In the genomic region with DNA sequence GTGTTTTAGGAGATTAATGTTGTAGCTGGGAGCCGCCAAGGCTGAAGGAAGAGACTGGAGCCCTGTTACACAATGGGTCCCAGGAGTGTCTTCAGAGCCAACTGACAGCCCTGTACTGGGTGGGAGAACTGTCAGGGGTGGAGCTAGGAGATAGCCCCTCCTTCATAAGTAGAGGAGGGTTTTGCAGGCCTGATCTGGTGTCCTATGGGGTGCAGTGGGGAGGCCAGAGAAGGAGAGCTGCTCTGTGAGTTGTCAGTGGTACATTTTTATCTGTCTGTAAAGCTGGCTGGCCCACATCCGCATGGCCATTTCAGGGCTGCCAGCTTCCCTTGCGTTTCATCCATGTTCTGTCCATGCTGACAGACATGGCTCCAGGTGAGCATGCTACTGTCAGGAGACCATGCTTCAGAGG, we compare ENCODE assay signal across 8 mouse cellular contexts. TPM values are rescaled to one million over a fixed set of nuclear protein-coding genes. Genes with fewer than 3 reads are reported as not detected.
DNase-seq lines count a peak whose midpoint lies in the region; ATAC-seq and TF ChIP-seq lines count a peak whose summit lies in the region.

No protein-coding gene starts in this region.

- TF ChIP-seq POLR2A in MEL (IDR thresholded peaks at IDR 0.05; ENCODE audit: control insufficient read depth in 1 of 2, insufficient read depth in 1 of 2, low read depth in 1 of 2, low read length in 2 of 2, poor library complexity in 1 of 2) = peak in 1 of 2 experiments; percentile 86; a peak in 2 of 4 replicates

- peaks cover 8 to 37% of the 10 kb centered on the region in 2 experiments for H3K4me1 ChIP-seq in MEL (ENCODE audit: control insufficient read depth in 1 of 2, insufficient read depth in 2 of 2, low read length in 2 of 2)
- H3K4me1 ChIP-seq in heart, embryonic 14.5 days (ENCODE audit: control insufficient read depth in 2 of 2, insufficient read depth in 2 of 2, low read length in 2 of 2) = peaks cover 75 to 97% of the 10 kb centered on the region in 2 experiments
- H3K4me1 ChIP-seq in liver, embryonic 16.5 days (ENCODE audit: control insufficient read depth, low read depth, low read length) = peaks cover 72% of the 10 kb centered on the region

- peaks cover 0 to 26% of the 10 kb centered on the region in 2 experiments; a peak in 2 of 4 replicates for H3K36me3 ChIP-seq in MEL (ENCODE audit: control insufficient read depth in 1 of 2, insufficient read depth in 2 of 2, low read length in 2 of 2)
- H3K36me3 ChIP-seq in heart, embryonic 14.5 days (ENCODE audit: control insufficient read depth, insufficient read depth, low read length) = peaks cover 3% of the 10 kb centered on the region; the same call in 1 of the 2 replicates
- H3K36me3 ChIP-seq in liver, embryonic 16.5 days (ENCODE audit: control insufficient read depth, insufficient read depth) = no peaks in the 10 kb centered on the region

- 35% methylated on average over 3 of the region's 3 CpGs for WGBS in heart, embryonic 14.5 days
- WGBS in liver, embryonic 16.5 days (ENCODE audit: insufficient replicate concordance) = 17% methylated on average over 3 of the region's 3 CpGs

- peak; percentile 47 to 52; a peak in 3 of 4 replicates for TF ChIP-seq EP300 in MEL (IDR thresholded peaks at IDR 0.05; ENCODE audit: low read depth in 1 of 2, low read length in 2 of 2)

- intact Hi-C loops in left cerebral cortex, postnatal 25 days (cut with DNase I) = no loop called here

- H3K79me2 ChIP-seq in MEL (ENCODE audit: control insufficient read depth, insufficient read depth, low read length, poor library complexity) = peaks cover 25% of the 10 kb centered on the region

- no peak for TF ChIP-seq CTCF in MEL (IDR thresholded peaks at IDR 0.05 in 2 of 3, conservative IDR thresholded peaks at IDR 0.05 in 1 of 3; ENCODE audit: control insufficient read depth in 1 of 3, insufficient read depth in 1 of 3, low read depth in 2 of 3, low read length in 3 of 3, poor library complexity in 1 of 3, severe bottlenecking in 1 of 3)

- H3K9me3 ChIP-seq in MEL (replicated peaks; ENCODE audit: insufficient read depth, low read length) = no peaks in the 10 kb centered on the region
- H3K9me3 ChIP-seq in heart, embryonic 14.5 days (ENCODE audit: control insufficient read depth, low read length) = no peaks in the 10 kb centered on the region
- H3K9me3 ChIP-seq in liver, embryonic 16.5 days (replicated peaks; ENCODE audit: control insufficient read depth, low read length) = no peaks in the 10 kb centered on the region

- H3K9ac ChIP-seq in MEL (ENCODE audit: control insufficient read depth, low read depth, low read length, poor library complexity, severe bottlenecking) = peak overlapping the region; percentile 63
- H3K9ac ChIP-seq in heart, embryonic 14.5 days (ENCODE audit: low read length) = peak overlapping the region; percentile 18; the same call in 1 of the 2 replicates
- peak overlapping the region; percentile 33 for H3K9ac ChIP-seq in liver, embryonic 16.5 days (ENCODE audit: low read depth, low read length)

- H3K27ac ChIP-seq in MEL (ENCODE audit: control insufficient read depth, low read depth, low read length) = peak overlapping the region; percentile 99
- peak overlapping the region; percentile 35 to 92 for H3K27ac ChIP-seq in heart, embryonic 14.5 days (replicated peaks in 1 of 2; ENCODE audit: control insufficient read depth in 1 of 2, insufficient read depth in 1 of 2, low read depth in 2 of 2, low read length in 2 of 2)
- H3K27ac ChIP-seq in liver, embryonic 16.5 days (ENCODE audit: low read length) = peak overlapping the region; percentile 90

- no peaks in the 10 kb centered on the region for H3K27me3 ChIP-seq in MEL (ENCODE audit: control insufficient read depth in 1 of 2, insufficient read depth in 2 of 2, low read length in 2 of 2)
- no peaks in the 10 kb centered on the region for H3K27me3 ChIP-seq in heart, embryonic 14.5 days (ENCODE audit: control insufficient read depth, insufficient read depth, low read length)
- no peaks in the 10 kb centered on the region for H3K27me3 ChIP-seq in liver, embryonic 16.5 days (ENCODE audit: control insufficient read depth, insufficient read depth, low read depth, low read length)

- no peak for ATAC-seq in CD4-positive, CD25-positive, alpha-beta regulatory T cell, adult 4 months
- peak; percentile 44; the same call in 1 of the 2 replicates for ATAC-seq in heart, embryonic 14.5 days (ENCODE audit: insufficient number of reproducible peaks, insufficient read depth, low FRiP score, low read depth)
- peak; percentile 74 for ATAC-seq in liver, embryonic 16.5 days (ENCODE audit: low read depth)

- H3K4me3 ChIP-seq in MEL (ENCODE audit: control insufficient read depth in 1 of 2, insufficient read depth in 1 of 2, low read depth in 2 of 2, low read length in 2 of 2) = peak overlapping the region; percentile 34 to 70
- no peak overlapping the region for H3K4me3 ChIP-seq in heart, embryonic 14.5 days (ENCODE audit: control insufficient read depth in 1 of 2, insufficient read depth in 1 of 2, low read depth in 1 of 2, low read length in 2 of 2)
- 0 out of 2 replicates have a peak overlapping the region, but pooled peaks have one; percentile 10 for H3K4me3 ChIP-seq in liver, embryonic 16.5 days (ENCODE audit: low read depth, low read length)

- H3K4me2 ChIP-seq in heart, embryonic 14.5 days (ENCODE audit: low read length) = peak overlapping the region; percentile 16; the same call in 1 of the 2 replicates
- peak overlapping the region; percentile 72 for H3K4me2 ChIP-seq in liver, embryonic 16.5 days (ENCODE audit: low read depth, low read length)

- DNase-seq in CD4-positive, CD25-positive, alpha-beta regulatory T cell, adult 2 months (ENCODE audit: low read depth, low spot score) = peak; percentile 33
- DNase-seq in MEL (ENCODE audit: low read depth, low spot score) = peak; percentile 95
- no peak for DNase-seq in ovary, postnatal 36 days (ENCODE audit: low spot score)
- no peak for DNase-seq in testis, postnatal 10 days (ENCODE audit: low spot score)
- no peak for DNase-seq in left cerebral cortex, postnatal 25 days (ENCODE audit: low spot score in 2 of 2)

- TF ChIP-seq RAD21 in MEL (IDR thresholded peaks at IDR 0.05; ENCODE audit: low read depth, low read length) = no peak

TF ChIP-seq in MEL, 35 proteins besides CTCF, POLR2A, EP300 and RAD21:
- TF ChIP-seq MAX (IDR thresholded peaks at IDR 0.05; ENCODE audit: low read length) (peak; percentile 62), POLR2AphosphoS5 (IDR thresholded peaks at IDR 0.05; ENCODE audit: borderline replicate concordance, low read depth, low read length) (peak; percentile 60; the same call in 1 of the 2 replicates), ZMIZ1 (IDR thresholded peaks at IDR 0.05; ENCODE audit: low read depth, low read length) (peak; percentile 37; the same call in 1 of the 2 replicates), MAZ (IDR thresholded peaks at IDR 0.05; ENCODE audit: low read depth, low read length) (no peak), KAT2A (conservative IDR thresholded peaks at IDR 0.05; ENCODE audit: low read depth, low read length) (no peak), ETS1 (IDR thresholded peaks at IDR 0.05; ENCODE audit: low read depth, low read length) (no peak), SIN3A (IDR thresholded peaks at IDR 0.05; ENCODE audit: low read length) (peak; percentile 59; the same call in 1 of the 2 replicates), POLR2AphosphoS2 (IDR thresholded peaks at IDR 0.05; ENCODE audit: low read length) (peak; percentile 72), SMC3 (IDR thresholded peaks at IDR 0.05; ENCODE audit: low read depth, low read length) (no peak), TBP (IDR thresholded peaks at IDR 0.05; ENCODE audit: low read depth, low read length) (peak; percentile 82), ZNF384 (IDR thresholded peaks at IDR 0.05; ENCODE audit: low read depth, low read length) (no peak), MYC (IDR thresholded peaks at IDR 0.05; ENCODE audit: low read depth, low read length) (peak; percentile 66), TAL1 (IDR thresholded peaks at IDR 0.05; ENCODE audit: low read length) (peak; percentile 56), USF1 (IDR thresholded peaks at IDR 0.05; ENCODE audit: low read depth, low read length) (0 out of 2 replicates have a peak, but pooled peaks have one; percentile 14), ELF1 (IDR thresholded peaks at IDR 0.05; ENCODE audit: low read depth, low read length) (no peak), E2F4 (IDR thresholded peaks at IDR 0.05; ENCODE audit: borderline replicate concordance, low read depth, low read length) (no peak), GATA1 (IDR thresholded peaks at IDR 0.05; ENCODE audit: low read depth, low read length) (no peak; the same call in 1 of the 2 replicates), CHD2 (IDR thresholded peaks at IDR 0.05; ENCODE audit: low read length) (no peak), USF2 (IDR thresholded peaks at IDR 0.05; ENCODE audit: borderline replicate concordance in 1 of 2, insufficient read depth in 1 of 2, low read depth in 1 of 2, low read length in 2 of 2) (no peak), NELFE (IDR thresholded peaks at IDR 0.05; ENCODE audit: low read depth, low read length) (peak; percentile 72; the same call in 1 of the 2 replicates), MEF2A (IDR thresholded peaks at IDR 0.05; ENCODE audit: extremely low read depth, insufficient replicate concordance, low read depth, low read length, poor library complexity, severe bottlenecking) (no peak), HCFC1 (IDR thresholded peaks at IDR 0.05; ENCODE audit: low read depth, low read length) (peak; percentile 44; the same call in 1 of the 2 replicates), MXI1 (IDR thresholded peaks at IDR 0.05; ENCODE audit: low read depth, low read length) (peak; percentile 83), TCF12 (IDR thresholded peaks at IDR 0.05; ENCODE audit: low read depth, low read length) (peak; percentile 35; the same call in 1 of the 2 replicates)

RNA-seq across cellular contexts. Expression of a gene that starts 20.9 kb away (rescaled TPM):
- 10 to 100 TPM; 21.2 to 34.3 TPM for polyA plus RNA-seq in CD4-positive, CD25-positive, alpha-beta regulatory T cell, adult 4 months (2017; shearing (Covaris generic))
- 2.7 and 3.7 TPM in 2 replicates for total RNA-seq in MEL (2012; rRNA removed)
- polyA plus RNA-seq in MEL (2012; ENCODE audit: insufficient read depth in 1 of 2, insufficient read length in 2 of 2, low read depth in 1 of 2, low replicate concordance in 2 of 2, missing spikeins in 1 of 2) = 10 to 100 TPM in 1 of 2 experiments, not detected in 1; 19.9 TPM
- polyA plus RNA-seq in heart, embryonic 14.5 days (2014; fragmentation: Nextera tagmentation; extraction: Ambion mirVana) = 27.7 and 31.3 TPM in 2 replicates
- 4.1 and 6.1 TPM in 2 replicates for polyA plus RNA-seq in liver, embryonic 16.5 days (2015; fragmentation: Nextera tagmentation; extraction: Ambion mirVana)
- total RNA-seq in left cerebral cortex, postnatal 25 days (2021) = 10 to 100 TPM; 85.1 to 95.2 TPM

Comparison
In these comparisons a context has a peak if more than half of its experiments do, and no peak if none do; other contexts are left out.
1. DNase-seq: peak in CD4-positive, CD25-positive, alpha-beta regulatory T cell, adult 2 months (single experiment) and MEL (single experiment); none in ovary, postnatal 36 days (single experiment), testis, postnatal 10 days (single experiment) and left cerebral cortex, postnatal 25 days (0 of 2).
2. H3K4me3 ChIP-seq: peak in MEL (2 of 2) and liver, embryonic 16.5 days (single experiment); none in heart, embryonic 14.5 days (0 of 2).
3. Peak in every context shown above with its lines, with median percentiles within 50 percentile points of each other: H3K27ac ChIP-seq and H3K9ac ChIP-seq.